Mouse (Mus musculus): ENCODE data around the gene Lrpprc.

GRCm38 (mm10) chr17:84828301-84828700, 37.7 kb upstream of the Lrpprc start:
- TF ChIP-seq MAFK (IDR thresholded peaks at IDR 0.05; ENCODE audit: insufficient replicate concordance, low read length) (no peak), CHD2 (IDR thresholded peaks at IDR 0.05; ENCODE audit: low read length) (no peak), USF1 (IDR thresholded peaks at IDR 0.05; ENCODE audit: low read depth, low read length) (no peak), CTCF (conservative IDR thresholded peaks at IDR 0.05 in 1 of 2, IDR thresholded peaks at IDR 0.05 in 1 of 2; ENCODE audit: low read depth in 2 of 2, low read length in 2 of 2) (no peak), NELFE (IDR thresholded peaks at IDR 0.05; ENCODE audit: low read depth, low read length) (no peak), ZKSCAN1 (IDR thresholded peaks at IDR 0.05; ENCODE audit: borderline replicate concordance, low read depth, low read length) (no peak), ETS1 (conservative IDR thresholded peaks at IDR 0.05; ENCODE audit: low read depth, low read length) (no peak), BHLHE40 (IDR thresholded peaks at IDR 0.05; ENCODE audit: low read depth, low read length) (no peak), POLR2A (IDR thresholded peaks at IDR 0.05; ENCODE audit: low read depth, low read length) (no peak), TCF12 (IDR thresholded peaks at IDR 0.05; ENCODE audit: low read depth, low read length) (no peak), MAZ (IDR thresholded peaks at IDR 0.05; ENCODE audit: low read depth, low read length) (no peak), EP300 (IDR thresholded peaks at IDR 0.05; ENCODE audit: low read length) (no peak), JUN (IDR thresholded peaks at IDR 0.05; ENCODE audit: insufficient read depth, low read depth, low read length) (no peak), ZNF384 (IDR thresholded peaks at IDR 0.05; ENCODE audit: low read depth, low read length) (no peak)

Measured in CH12.LX (cell line).